Mouse (Mus musculus) CH12.LX (cell line): ENCODE measurements around the gene Taf12. TPM values are rescaled to one million over a fixed set of nuclear protein-coding genes. Genes with fewer than 3 reads are reported as not detected.

Experiments
- DNase-seq: peaks from one replicate; pipeline ENCODE4 v3.0.0-alpha.2; 2013; ENCODE audit errors: extremely low read depth
- H3K27ac ChIP-seq: 2 replicates; pipeline ENCODE4 v1.5.1; 2012; ENCODE audit warnings: low read depth, mild to moderate bottlenecking, control low read depth, moderate library complexity; ENCODE audit not compliant: insufficient read depth
- H3K27me3 ChIP-seq: replicated peaks from 2 replicates; pipeline ENCODE3; 2012; ENCODE audit warnings: inconsistent platforms
- H3K36me3 ChIP-seq, 2 experiments: replicated peaks in 1 of 2; 2 replicates each; pipeline versions ENCODE3 to v1.6.1; 2012; ENCODE audit warnings: inconsistent platforms in 1 of 2, low read length in 1 of 2, mild to moderate bottlenecking in 1 of 2, mixed read lengths in 1 of 2, moderate library complexity in 1 of 2; ENCODE audit not compliant: control insufficient read depth in 1 of 2, insufficient read depth in 1 of 2
- H3K4me1 ChIP-seq, 2 experiments: 2 replicates each; pipeline ENCODE4 v1.6.1; 2012; ENCODE audit warnings: inconsistent platforms in 1 of 2, moderate library complexity in 1 of 2; ENCODE audit not compliant: insufficient read depth in 2 of 2, control insufficient read depth in 1 of 2
- H3K4me2 ChIP-seq: 2 replicates; pipeline ENCODE4 v1.6.1; 2012; ENCODE audit warnings: low read depth, mild to moderate bottlenecking, control low read depth; ENCODE audit not compliant: poor library complexity, insufficient read depth, severe bottlenecking
- H3K4me3 ChIP-seq, 3 experiments: fragments of 150-350 bp in 1 of 3; sonication (generic) in 1 of 3; replicated peaks in 1 of 3; 2 replicates each; pipeline versions ENCODE3 to v1.5.1; 2011 to 2012; ENCODE audit warnings: low read depth in 2 of 3, low read length in 2 of 3, mild to moderate bottlenecking in 2 of 3, moderate library complexity in 2 of 3, control low read depth in 1 of 3, improper control_type of control experiment in 1 of 3, inconsistent platforms in 1 of 3, mixed read lengths in 1 of 3; ENCODE audit not compliant: poor library complexity in 1 of 3
- H3K79me2 ChIP-seq: replicated peaks from 2 replicates; pipeline ENCODE4 v1.6.1; 2012; ENCODE audit warnings: mild to moderate bottlenecking, moderate library complexity; ENCODE audit not compliant: control insufficient read depth, poor library complexity, insufficient read depth, severe bottlenecking; ENCODE audit errors: extremely low read depth
- H3K9ac ChIP-seq: 2 replicates; pipeline ENCODE4 v1.6.1; 2012; ENCODE audit warnings: low read depth, mild to moderate bottlenecking, control low read depth, moderate library complexity; ENCODE audit not compliant: insufficient read depth
- H3K9me3 ChIP-seq: replicated peaks from 2 replicates; pipeline ENCODE3; 2012; ENCODE audit warnings: low read length, inconsistent platforms, mixed read lengths
- BHLHE40 ChIP-seq: IDR thresholded peaks from 2 replicates; pipeline ENCODE4 v1.6.1; 2011; ENCODE audit warnings: mild to moderate bottlenecking, low read depth, low read length, improper control_type of control experiment
- CTCF ChIP-seq, 2 experiments: IDR thresholded peaks in 1 of 2; conservative IDR thresholded peaks in 1 of 2; 2 replicates each; pipeline ENCODE4 v1.5.1; 2011 to 2012; ENCODE audit warnings: low read depth in 2 of 2, low read length in 2 of 2, improper control_type of control experiment in 1 of 2, inconsistent platforms in 1 of 2, mild to moderate bottlenecking in 1 of 2, moderate library complexity in 1 of 2
- ELF1 ChIP-seq: IDR thresholded peaks from 2 replicates; pipeline ENCODE4 v1.6.1; 2014; ENCODE audit warnings: low read depth, mild to moderate bottlenecking, inconsistent platforms, low read length, improper control_type of control experiment
- EP300 ChIP-seq: IDR thresholded peaks from 2 replicates; pipeline ENCODE4 v1.6.1; 2011; ENCODE audit warnings: low read length, improper control_type of control experiment
- ETS1 ChIP-seq: conservative IDR thresholded peaks from 2 replicates; pipeline ENCODE4 v1.6.1; 2012; ENCODE audit warnings: low read depth, mild to moderate bottlenecking, inconsistent platforms, low read length, improper control_type of control experiment, moderate library complexity
- GABPA ChIP-seq: IDR thresholded peaks from 2 replicates; pipeline ENCODE4 v1.6.1; 2012; ENCODE audit warnings: low read depth, low read length, improper control_type of control experiment, inconsistent platforms; ENCODE audit not compliant: insufficient replicate concordance
- HCFC1 ChIP-seq: IDR thresholded peaks from 2 replicates; pipeline ENCODE4 v1.6.1; 2012; ENCODE audit warnings: low read depth, mild to moderate bottlenecking, inconsistent platforms, low read length, improper control_type of control experiment
- JUND ChIP-seq: conservative IDR thresholded peaks from 2 replicates; pipeline ENCODE4 v1.6.1; 2011; ENCODE audit warnings: low read depth, low read length, improper control_type of control experiment
- KAT2A ChIP-seq: IDR thresholded peaks from 2 replicates; pipeline ENCODE4 v1.6.1; 2012; ENCODE audit warnings: low read length, improper control_type of control experiment, inconsistent platforms; ENCODE audit not compliant: insufficient replicate concordance
- MAFK ChIP-seq: IDR thresholded peaks from 2 replicates; pipeline ENCODE4 v1.6.1; 2011; ENCODE audit warnings: low read length, improper control_type of control experiment; ENCODE audit not compliant: insufficient replicate concordance
- MEF2A ChIP-seq: IDR thresholded peaks from 2 replicates; pipeline ENCODE4 v1.6.1; 2014; ENCODE audit warnings: low read depth, mild to moderate bottlenecking, inconsistent platforms, low read length, improper control_type of control experiment, borderline replicate concordance
- MYC ChIP-seq: IDR thresholded peaks from 2 replicates; pipeline ENCODE4 v1.6.1; 2011; ENCODE audit warnings: low read depth, mild to moderate bottlenecking, improper control_type of control experiment, low read length
- NRF1 ChIP-seq: IDR thresholded peaks from 2 replicates; pipeline ENCODE4 v1.6.1; 2014; ENCODE audit warnings: low read depth, mild to moderate bottlenecking, inconsistent platforms, low read length, improper control_type of control experiment, moderate library complexity
- PAX5 ChIP-seq: IDR thresholded peaks from 2 replicates; pipeline ENCODE4 v1.6.1; 2012; ENCODE audit warnings: low read length, inconsistent platforms, mixed read lengths
- POLR2AphosphoS2 ChIP-seq: IDR thresholded peaks from 2 replicates; pipeline ENCODE4 v1.6.1; 2011; ENCODE audit warnings: low read depth, low read length, improper control_type of control experiment
- RAD21 ChIP-seq: IDR thresholded peaks from 2 replicates; pipeline ENCODE4 v1.6.1; 2011; ENCODE audit warnings: low read depth, mild to moderate bottlenecking, low read length, improper control_type of control experiment, moderate library complexity
- RCOR1 ChIP-seq: conservative IDR thresholded peaks from 2 replicates; pipeline ENCODE4 v1.6.1; 2012; ENCODE audit warnings: low read depth, mild to moderate bottlenecking, inconsistent platforms, low read length, improper control_type of control experiment
- SIN3A ChIP-seq: IDR thresholded peaks from 2 replicates; pipeline ENCODE4 v1.6.1; 2012; ENCODE audit warnings: low read length, improper control_type of control experiment, inconsistent platforms
- TBP ChIP-seq: conservative IDR thresholded peaks from 2 replicates; pipeline ENCODE4 v1.6.1; 2011; ENCODE audit warnings: low read depth, low read length, improper control_type of control experiment
- TCF12 ChIP-seq: IDR thresholded peaks from 2 replicates; pipeline ENCODE4 v1.6.1; 2014; ENCODE audit warnings: low read depth, mild to moderate bottlenecking, inconsistent platforms, low read length, improper control_type of control experiment
- USF1 ChIP-seq: IDR thresholded peaks from 2 replicates; pipeline ENCODE4 v1.6.1; 2014; ENCODE audit warnings: low read depth, mild to moderate bottlenecking, inconsistent platforms, low read length, improper control_type of control experiment
- USF2 ChIP-seq: conservative IDR thresholded peaks from 2 replicates; pipeline ENCODE4 v1.6.1; 2011; ENCODE audit warnings: low read depth, low read length, improper control_type of control experiment
- ZKSCAN1 ChIP-seq: IDR thresholded peaks from 2 replicates; pipeline ENCODE4 v1.6.1; 2012; ENCODE audit warnings: low read depth, inconsistent platforms, low read length, improper control_type of control experiment, borderline replicate concordance
- ZMIZ1 ChIP-seq: IDR thresholded peaks from 2 replicates; pipeline ENCODE4 v1.6.1; 2012; ENCODE audit warnings: low read depth, mild to moderate bottlenecking, inconsistent platforms, low read length, improper control_type of control experiment
- ZNF384 ChIP-seq: IDR thresholded peaks from 2 replicates; pipeline ENCODE4 v1.6.1; 2012; ENCODE audit warnings: low read depth, low read length, improper control_type of control experiment, inconsistent platforms
- dilution Hi-C: fragments of 300-500 bp; cut with MboI; formaldehyde crosslinking; loops from 2 replicates; pipeline ENCODE4 v1.14.3; 2020; ENCODE audit warnings: low sequenced_read_pairs; ENCODE audit not compliant: extremely low pct_unique_long_range_greater_than_20kb, extremely low pct_ligation_motif_present
- in situ Hi-C: fragments of 300-500 bp; cut with MboI; formaldehyde crosslinking; loops from 3 replicates; pipeline ENCODE4 v1.14.3; 2019; ENCODE audit warnings: low sequenced_read_pairs, low pct_ligation_motif_present, low pct_unique_long_range_greater_than_20kb, mixed read lengths
- polyA plus RNA-seq: library from polyadenylated mRNA; unstranded; fragments of >175 nt; gene quantifications from 2 replicates; pipeline ENCODE4 v1.2.1, GENCODE M21; 2012; ENCODE audit warnings: low read depth; ENCODE audit not compliant: insufficient read length
- total RNA-seq, 2 experiments: library from RNA; depleted of rRNA; stranded (reverse); fragments of 300-350 nt in 1 of 2; fragments of >200 nt in 1 of 2; gene quantifications; 2 replicates each; pipeline ENCODE4 v1.2.3; 2012 to 2014

Taf12 gene
- total and polyA plus RNA-seq, 3 experiments = 29.8 to 74.7 (median 47.8) TPM

DNA sequence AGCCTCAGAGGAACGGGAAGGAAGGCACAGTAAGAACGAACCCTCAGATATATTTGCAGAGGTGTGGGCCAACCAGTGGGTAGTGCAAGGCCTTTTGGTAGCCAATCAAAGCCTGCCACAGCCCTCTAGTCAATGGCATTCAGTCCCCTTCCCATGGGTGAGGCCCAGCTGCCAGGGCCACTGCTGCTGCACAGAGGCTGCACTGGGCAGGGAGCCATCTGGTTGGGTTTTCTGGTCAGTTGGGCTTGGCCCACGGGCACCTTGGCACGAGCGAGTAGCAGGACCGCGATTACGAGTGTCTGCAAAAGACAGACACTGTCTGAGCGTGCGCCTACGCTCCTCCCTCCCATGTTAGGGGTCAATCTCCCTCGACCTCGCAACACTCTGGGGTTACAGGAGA lies 64.8 kb downstream of the Taf12 start:
- H3K79me2 ChIP-seq = peaks cover 69% of the 10 kb centered on the region
- TF ChIP-seq MYC (no peak), EP300 (no peak), JUND (no peak), PAX5 (no peak), ELF1 (no peak), RAD21 (no peak), HCFC1 (no peak), TBP (no peak), SIN3A (no peak), NRF1 (no peak), KAT2A (no peak), POLR2AphosphoS2 (no peak), RCOR1 (no peak)
- H3K9ac ChIP-seq = no peak overlapping the region
- H3K4me1 ChIP-seq = peaks cover 14 to 30% of the 10 kb centered on the region in 2 experiments
- H3K9me3 ChIP-seq = no peaks in the 10 kb centered on the region
- no peak for DNase-seq
- in situ Hi-C loops = loop anchor here (5.0 kb wide), 1 partner anchor 37 kb away; the partner anchor contains the start of gene Rab42
- dilution Hi-C loops = no loop called here
- H3K27ac ChIP-seq = no peak overlapping the region
- no peaks in the 10 kb centered on the region for H3K27me3 ChIP-seq
- no peak overlapping the region for H3K4me3 ChIP-seq
- H3K36me3 ChIP-seq = peaks cover 52 to 87% of the 10 kb centered on the region in 2 experiments
- no peak overlapping the region for H3K4me2 ChIP-seq

GRCm38 (mm10) chr4:132341451-132341850 lies 67.3 kb downstream of the Taf12 start:
- H3K9ac ChIP-seq = no peak overlapping the region
- peaks cover 30 to 63% of the 10 kb centered on the region in 2 experiments for H3K36me3 ChIP-seq
- H3K79me2 ChIP-seq = peaks cover 78% of the 10 kb centered on the region
- no peak overlapping the region for H3K4me2 ChIP-seq
- in situ Hi-C loops = no loop called here
- no peaks in the 10 kb centered on the region for H3K9me3 ChIP-seq
- dilution Hi-C loops = no loop called here
- no peak overlapping the region for H3K27ac ChIP-seq
- H3K4me3 ChIP-seq = no peak overlapping the region
- H3K27me3 ChIP-seq = no peaks in the 10 kb centered on the region
- peaks cover 16 to 39% of the 10 kb centered on the region in 2 experiments for H3K4me1 ChIP-seq
- DNase-seq = no peak
- TF ChIP-seq GABPA = no peak
- TF ChIP-seq ZKSCAN1 = no peak
- TF ChIP-seq USF1 = no peak
- no peak for TF ChIP-seq USF2
- TF ChIP-seq TCF12 = no peak
- no peak for TF ChIP-seq TBP
- no peak for TF ChIP-seq RCOR1
- TF ChIP-seq ZNF384 = no peak
- TF ChIP-seq NRF1 = no peak
- no peak for TF ChIP-seq MYC
- no peak for TF ChIP-seq MAFK
- TF ChIP-seq BHLHE40 = no peak
- no peak for TF ChIP-seq KAT2A
- TF ChIP-seq ETS1 = no peak
- no peak for TF ChIP-seq MEF2A
- TF ChIP-seq POLR2AphosphoS2 = no peak
- TF ChIP-seq ZMIZ1 = no peak
- TF ChIP-seq SIN3A = no peak
- no peak for TF ChIP-seq CTCF (conservative IDR thresholded peaks at IDR 0.05 in 1 of 2, IDR thresholded peaks at IDR 0.05 in 1 of 2; ENCODE audit: low read depth in 2 of 2, low read length in 2 of 2)
